Mouse (Mus musculus) 416B (cell line): ENCODE measurements around the gene Fbxw10.

Source experiments
- DNase-seq: peaks from one replicate; pipeline ENCODE4 v3.0.0; 2011; ENCODE audit warnings: low read depth

Fbxw10 gene

DNA sequence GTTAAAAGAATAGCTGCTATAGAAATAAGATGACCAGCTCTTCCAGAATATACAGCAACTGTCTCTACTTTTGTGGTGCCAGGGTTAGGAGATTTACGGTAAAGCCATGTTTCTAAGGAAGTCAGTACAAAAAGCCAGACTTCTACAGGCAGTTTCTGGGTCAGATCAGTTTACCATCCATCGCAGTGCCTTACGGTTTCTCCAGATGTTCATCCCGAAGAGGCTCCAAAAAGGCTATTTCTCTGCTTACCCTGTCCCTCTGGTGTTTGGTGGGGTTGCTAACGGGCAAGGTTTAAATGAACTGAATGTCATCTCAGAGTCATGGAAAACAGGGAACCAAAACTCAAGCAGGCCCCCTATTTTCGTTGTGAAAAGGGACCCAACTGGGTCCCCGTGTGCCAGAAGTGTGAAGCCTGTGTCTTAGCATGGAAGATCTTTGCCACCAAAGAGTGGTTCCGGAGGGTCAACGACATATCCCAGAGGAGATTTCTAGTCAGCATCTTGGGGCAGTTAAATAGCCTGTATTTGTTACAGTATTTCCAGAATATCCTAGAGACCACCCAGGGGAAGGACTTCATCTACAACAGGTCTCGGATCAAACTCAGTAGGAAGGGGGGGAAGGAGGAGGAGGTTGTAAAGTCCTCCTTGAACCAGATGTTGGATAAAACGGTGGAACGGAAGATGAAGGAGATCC, at the start of gene Fbxw10:
TSS of gene Fbxw10 (plus strand) at position 109 of the 694 bp plus-strand sequence.
- DNase-seq: peak; percentile 66

DNA sequence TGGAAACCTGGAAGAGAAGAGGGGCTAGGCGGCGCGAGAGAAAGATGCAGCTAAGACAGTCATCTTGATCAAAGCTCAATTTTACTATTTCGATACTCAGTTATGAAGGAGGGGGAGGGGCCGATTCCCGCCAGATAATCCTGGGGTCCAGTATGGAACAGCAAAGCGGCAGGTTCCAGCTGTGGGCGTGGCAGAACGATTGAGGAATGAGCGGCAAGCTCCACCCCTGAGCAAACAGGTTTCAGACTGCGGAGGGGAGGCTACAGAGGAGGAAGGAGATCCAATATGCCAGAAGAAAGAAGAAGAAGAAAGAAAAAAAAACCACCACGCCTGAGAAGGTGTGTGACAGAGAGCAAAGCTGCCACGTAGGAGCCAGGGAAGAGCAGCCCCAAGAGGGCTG, 42.8 kb upstream of the Fbxw10 start:
- no peak for DNase-seq

DNA sequence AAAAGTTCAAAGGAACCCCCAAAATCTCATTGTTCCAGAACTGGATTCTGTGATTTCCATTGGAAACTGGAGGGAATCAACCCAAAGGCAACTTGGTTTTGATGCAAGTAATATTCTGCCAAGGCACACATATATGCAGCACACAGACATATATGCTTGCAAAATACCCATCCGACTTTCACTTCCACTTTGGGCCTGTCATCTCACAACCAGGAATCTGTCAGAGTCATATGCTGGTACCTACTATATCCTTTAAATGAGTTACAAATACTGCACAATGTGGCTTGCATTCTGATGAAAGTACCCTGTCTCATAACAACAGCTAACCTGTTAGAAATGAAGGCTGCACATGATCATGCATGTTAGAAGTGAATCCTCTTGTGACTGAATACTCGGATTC, 38.9 kb upstream of the Fbxw10 start:
- no peak for DNase-seq

DNA sequence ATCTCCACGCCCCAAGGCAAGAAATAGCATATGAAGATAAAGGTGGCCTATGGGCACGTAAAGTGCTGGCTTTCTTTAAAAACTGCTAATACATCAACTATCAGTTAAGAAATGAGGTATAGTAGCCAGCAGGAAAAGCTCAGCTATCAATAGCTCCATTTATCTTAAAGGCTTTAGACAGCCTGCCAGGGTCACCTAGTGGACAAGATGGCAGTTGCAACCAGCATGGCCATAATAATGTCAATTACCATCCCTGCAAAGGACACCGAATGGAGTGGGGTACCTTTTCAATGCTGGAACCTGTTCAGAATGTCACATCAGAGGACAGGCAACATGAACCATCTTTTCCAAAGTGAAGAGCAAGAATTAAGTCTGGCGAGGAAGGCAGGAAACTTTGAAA, 37.7 kb upstream of the Fbxw10 start:
- peak; percentile 56 for DNase-seq

DNA sequence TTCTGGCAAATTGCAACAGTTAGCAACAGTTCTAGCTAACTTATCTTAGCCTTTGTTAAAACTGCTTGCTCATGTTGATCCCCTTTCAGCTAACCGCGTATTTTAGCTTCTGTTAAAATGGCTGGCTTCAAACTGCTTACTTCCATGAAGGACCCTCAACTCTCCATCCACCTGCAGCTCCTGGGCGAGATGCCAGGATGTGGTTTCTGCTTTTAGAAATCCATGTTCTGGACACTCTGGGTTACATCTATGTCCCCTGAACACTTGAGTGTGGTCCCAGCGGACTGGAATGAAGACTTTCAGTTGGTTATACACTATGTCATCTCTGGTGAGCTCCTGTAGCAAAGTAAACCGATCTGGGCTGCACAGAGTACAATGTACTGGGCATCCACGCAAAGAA, 34.6 kb upstream of the Fbxw10 start:
- DNase-seq: peak; percentile 23

DNA sequence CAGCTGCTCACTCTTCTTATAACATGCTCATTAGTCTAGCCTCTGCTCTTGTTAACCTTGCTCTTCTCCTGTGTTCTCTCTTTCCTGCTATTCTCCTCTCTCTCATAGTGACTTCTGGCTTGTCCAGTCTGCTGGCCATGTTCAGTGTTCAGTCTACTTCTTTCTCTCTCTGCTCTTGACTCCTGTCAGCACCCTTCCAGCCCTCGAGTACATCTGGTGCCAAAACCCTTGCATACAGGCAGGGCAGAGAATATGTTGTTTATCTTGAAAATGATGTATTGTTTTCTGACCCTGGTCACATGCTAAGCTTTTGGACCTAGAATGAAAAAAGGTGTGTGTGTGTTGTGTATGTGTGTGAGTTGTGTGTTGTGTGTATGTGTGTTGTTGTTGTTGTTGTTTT, 33.4 kb upstream of the Fbxw10 start:
- no peak for DNase-seq

DNA sequence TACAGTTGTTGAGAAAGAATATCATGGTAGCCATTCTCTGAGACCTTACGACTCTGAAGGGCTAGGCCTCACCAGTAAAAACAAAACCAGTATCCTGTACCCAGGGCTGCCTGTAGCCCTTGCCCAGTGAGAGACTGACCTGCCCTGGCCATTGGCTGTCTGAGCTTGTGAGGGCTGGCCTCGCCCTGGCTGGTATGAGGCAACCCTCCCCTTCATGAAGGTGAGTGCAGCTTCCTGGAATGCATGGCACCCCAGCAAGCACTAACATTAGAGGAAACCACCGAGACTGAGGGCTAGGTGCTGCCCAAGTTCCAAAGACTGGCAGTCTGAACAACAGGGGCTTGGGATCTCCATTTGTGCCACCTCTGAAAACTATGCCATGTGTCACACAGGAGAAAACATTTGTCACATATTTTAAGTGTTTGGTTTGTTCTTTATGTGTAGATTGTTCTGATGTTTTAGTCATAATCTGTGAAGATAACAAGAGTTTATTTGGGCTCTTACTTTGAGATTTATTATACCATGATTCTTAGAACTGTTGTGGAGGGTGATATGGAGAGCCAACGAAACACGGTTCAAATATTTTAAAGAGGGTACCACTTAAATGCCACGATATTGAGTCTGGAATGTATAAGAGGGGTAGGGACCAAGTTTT, 32.8 kb upstream of the Fbxw10 start:
- peak; percentile 46 for DNase-seq

DNA sequence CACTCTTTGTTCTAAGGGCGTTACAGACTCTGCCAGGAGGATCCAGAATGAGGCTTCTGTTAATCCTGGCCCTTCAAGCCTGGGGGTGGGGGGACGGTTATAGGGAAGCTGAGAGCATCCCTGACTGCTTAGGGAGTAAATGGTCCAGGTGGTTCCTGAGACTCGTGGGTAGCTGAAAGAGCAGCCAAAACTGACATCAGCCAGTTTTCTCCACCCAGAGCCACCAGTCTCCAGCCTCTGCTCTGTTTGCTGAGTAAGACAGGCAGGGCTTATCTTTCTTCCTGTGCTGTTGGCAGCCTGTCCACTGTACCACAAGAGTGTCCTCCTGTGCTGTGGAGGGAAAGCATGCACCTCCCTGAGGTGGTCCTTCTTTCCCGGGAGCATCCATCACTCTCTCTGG, 32.2 kb upstream of the Fbxw10 start:
- DNase-seq: peak; percentile 88

DNA sequence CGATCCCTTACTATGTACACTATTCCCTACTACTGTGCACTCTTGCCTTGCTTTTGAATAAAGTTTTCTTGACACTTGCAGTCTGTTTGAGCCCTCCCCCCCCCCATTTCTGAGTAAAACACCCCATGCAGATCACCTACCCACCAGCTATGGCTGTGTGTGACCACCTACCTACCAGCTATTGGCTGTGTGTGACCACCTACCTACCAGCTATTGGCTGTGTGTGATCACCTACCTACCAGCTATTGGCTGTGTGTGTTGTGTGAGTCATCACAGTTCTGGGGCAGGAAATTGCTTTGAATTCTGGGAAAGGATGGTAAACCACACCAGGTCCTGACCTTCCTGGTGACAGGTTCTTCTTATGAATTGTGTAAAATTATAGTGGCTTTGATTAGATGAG, 31.4 kb upstream of the Fbxw10 start:
- peak; percentile 95 for DNase-seq

DNA sequence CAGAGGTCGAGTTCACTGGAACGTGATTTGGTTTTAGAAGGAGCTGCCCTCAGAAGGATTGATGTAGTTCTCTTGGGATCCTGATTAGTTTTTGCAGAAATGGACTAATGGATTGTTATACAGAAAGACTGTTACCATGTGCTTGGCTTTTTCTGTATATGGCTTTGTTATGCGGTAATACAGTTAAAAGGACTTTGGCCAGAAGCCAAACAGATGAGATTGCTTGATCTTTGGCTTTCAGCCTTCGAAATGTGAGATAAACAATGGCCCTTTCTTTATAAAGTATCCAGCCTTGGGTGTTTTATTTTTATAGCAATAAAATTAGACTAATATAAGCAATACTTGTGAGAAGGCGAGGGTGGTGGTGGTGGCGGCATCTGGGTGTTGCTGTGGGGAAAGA, 30.3 kb upstream of the Fbxw10 start:
- peak; percentile 48 for DNase-seq

DNA sequence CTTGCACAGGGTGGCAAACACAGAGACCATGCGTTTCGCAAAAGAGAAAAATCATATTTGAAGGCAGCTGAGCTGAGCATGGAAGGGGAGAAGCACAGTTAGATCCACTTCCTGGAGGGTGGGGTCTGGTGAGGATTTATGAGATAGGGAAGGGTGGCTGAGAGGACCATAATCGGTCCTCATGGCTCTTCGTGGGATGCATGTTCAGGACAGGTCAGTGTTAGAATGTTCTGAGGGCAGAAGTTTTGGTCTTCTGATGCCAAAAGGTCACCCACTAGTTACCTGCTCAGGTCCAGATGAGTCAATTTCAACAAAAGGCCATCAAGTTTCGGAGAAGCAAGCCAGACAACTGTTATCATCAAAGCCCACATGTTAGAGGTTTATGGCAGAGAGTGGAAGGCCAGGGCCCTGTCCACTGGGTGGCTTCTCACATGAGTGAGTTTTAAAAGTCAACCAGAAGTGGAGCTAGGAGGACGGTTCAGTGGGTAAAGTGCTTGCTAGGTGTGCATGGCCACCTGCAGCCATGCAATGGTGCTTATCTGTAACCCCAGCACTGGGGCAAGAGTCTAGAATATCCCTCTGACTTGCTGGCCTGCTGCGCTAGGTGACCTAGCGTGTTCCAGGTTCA, 27.7 kb upstream of the Fbxw10 start:
- DNase-seq: peak; percentile 56

DNA sequence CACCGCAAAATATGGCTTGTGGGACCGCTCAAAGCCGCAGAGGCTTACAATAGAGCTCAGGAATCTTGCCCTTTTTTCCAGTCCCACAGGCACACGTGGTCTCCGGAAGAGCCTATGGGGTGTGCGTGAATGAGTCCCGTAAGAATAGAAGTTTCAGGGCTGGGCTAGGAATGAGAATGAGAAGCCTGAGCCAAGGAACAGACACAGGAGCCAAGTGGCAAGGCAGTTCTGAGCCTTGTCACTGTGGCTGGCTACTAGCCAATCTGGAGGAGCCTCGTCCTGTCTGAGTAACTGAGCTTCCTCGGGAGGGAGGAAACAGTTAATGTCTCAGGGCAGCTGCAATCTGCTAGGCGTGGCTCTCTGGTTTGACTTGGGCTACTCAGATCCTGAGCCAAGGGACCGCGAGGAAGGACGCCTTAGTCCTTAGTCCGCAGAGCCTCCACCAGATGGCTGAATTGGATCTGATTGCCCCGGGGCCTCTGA, 26.8 kb upstream of the Fbxw10 start, which contains the start of gene Trim16:
TSS of gene Trim16 (plus strand) at position 173 of the 483 bp plus-strand sequence.
- peak; percentile 99 for DNase-seq

DNA sequence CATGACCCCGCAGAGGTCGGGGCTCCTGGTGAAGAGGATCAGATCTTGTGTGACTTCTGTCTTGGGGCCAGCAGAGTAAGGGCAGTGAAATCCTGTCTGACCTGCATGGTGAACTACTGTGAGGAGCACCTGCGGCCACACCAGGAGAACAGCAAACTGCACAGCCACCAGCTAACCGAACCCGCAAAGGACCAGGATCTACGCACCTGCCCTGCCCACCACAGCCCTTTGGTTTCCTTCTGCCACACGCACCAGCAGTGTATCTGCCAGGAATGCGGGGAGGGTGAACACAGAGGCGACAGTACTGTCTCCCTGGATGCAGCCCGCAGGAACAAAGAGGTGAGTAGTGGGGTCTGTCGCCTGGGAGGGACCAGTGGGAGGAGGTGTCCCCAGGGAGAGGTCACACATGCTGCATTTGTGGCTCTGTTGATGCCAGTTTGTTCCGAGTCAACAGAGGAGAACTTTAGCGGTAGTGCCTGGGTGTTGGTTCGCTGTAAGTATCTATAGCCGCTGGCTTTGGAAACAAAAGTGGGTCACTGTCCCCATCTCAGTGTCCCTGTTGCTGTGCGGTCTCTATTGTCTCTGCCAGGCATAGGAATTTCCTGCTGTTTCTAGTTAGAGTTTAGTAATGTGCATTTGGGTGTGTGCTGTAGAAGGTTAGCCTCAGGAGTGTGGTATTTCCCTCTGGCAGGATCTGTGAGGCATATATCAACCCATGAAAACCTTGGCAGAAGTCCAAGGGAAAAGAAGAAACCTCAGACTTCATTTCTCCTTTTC, 26.0 kb upstream of the Fbxw10 start:
- peak; percentile 78 for DNase-seq

DNA sequence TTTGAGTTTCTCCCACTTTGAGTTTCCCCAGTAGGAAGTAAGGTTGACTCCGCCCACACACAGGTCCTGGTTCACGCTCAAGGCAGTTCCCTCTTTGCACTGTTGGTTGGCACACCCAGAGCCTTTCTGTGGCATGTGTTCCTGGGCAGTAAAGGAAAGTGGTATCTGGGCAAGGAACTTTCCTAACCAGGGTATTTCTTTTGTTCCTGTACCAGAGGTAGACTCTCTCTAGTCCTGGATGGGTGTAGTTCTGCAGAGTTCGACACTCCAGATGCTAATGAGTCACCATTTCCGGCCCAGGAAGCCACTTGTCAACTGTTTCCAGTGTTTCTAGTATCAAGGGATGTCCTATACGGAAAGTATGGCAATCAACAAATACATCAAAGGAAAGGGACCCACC, 25.0 kb upstream of the Fbxw10 start:
- DNase-seq: peak; percentile 92

DNA sequence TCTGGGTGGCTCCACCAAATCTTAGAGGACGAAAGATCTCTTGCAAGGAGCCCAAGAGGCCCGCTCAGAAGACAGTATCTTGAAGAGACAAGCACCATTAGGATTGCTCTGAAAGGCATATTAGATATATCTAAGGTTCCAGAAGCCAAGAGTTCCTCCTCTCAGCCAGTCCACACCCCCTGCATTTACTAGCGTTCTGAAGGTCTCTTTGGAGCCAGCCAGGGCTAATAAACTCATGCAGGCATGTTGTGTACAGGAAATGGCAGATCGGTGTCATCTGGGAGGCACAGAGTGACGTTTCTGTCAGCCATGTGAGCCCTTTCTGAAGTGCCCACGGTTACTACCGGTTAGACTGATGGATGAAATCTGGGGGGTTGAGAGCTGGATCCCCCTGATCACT, 22.7 kb upstream of the Fbxw10 start:
- no peak for DNase-seq

DNA sequence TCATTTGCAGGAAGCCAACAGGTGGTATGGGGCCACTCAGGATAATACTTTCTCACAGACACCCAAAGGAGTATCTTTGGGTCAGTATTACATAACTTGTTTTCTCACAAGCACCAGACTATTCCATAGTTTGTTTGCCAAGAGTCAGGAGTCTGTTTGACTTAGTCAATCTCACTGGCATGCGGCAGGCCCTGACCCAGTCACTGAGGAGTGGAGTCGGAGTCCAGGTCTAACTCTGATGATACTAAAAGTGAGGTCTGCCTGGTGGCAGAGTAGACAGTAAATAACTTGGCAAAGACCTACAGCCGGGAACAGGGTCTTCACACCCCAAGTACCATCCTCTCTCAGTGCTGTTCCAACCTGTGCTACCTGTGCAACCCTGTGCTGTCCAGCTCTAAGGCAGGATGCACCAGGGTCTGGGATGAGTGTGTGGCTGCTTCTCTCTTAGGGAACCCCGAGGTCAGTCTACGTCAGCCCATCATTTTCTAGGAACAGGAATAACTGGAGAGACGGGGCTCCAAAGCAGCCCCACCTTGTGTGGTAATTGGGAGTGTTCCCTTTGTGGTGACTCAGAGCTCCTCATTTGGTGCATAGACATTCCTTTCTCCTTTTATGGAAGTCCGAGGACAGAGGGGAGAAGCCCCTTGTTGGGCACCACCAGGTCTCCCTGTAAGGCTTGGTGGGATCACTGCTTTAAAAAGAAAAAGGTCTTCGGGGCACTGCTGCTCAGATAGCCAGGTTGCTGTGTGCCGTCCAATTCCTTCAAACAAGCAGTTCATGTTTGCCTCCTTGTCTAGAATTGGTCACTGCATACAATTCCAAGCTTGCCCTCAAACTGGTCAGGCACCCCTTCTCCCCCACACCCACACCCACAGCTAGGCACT, 21.4 kb upstream of the Fbxw10 start:
- no peak for DNase-seq

DNA sequence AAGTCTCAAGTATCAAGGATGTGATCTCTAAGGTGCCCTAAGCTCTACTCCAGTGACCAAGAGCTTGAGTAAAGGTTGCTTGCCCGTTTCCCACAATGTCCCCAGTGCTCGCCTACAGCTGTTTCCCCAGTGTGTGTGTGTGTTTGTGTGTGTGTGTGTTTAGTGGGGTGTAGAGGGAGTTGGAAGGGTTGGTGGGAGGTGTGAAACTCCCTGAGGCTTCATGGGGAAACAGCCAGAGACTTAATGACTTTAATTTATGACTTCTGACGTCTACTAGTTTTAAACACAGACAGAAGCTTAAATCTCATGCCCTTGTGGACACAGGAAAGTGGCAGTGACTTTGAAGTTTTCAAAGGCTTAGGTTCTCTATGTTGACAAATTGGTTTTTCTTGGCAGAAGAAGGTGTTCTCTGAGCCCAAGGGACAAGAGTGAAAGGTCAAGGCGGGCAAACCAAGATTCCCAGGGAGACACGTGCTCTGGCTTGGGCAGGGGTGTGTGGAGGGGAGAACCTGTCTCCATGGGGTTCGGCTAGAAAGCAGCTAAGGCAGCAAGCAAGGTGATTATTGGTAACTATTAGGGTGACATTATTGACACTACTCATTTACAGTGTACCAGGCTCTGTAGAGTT, 20.6 kb upstream of the Fbxw10 start:
- no peak for DNase-seq

DNA sequence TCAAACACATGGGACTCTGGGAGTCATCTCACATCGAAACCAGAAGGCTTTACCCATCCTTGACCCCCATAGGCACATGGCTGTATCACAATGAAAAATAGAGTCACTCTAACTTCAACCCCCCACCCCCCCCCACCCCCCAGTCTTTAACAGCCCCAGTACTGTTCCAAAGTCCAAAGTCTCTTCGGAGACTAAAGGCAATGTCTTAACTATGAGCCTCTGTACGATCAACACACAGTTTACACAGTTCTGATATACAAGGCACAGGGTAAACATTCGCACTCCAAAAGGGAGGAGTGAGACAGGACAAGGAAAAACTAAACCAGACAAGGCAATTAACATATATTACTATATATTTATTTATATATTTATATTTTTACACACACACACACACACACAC, 19.7 kb upstream of the Fbxw10 start:
- DNase-seq: no peak

DNA sequence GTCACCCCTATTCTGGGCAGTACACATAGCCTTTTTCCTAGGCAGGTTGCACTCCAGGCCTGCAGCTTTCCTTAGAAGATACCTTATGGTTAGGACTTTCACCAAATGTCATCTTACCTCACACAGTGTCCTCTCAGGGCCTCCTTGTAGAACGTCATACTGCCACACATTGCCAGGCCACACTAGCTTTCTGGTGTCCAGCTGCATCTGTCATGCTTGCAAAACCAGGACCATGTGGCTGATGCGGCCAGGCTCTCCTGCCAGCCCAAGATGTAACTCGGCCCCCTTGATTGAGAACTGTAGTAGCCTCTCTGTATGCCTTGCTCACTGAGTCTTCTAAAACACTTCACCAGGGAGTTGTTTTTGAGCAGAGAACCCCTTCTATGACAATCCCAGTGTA, 19.0 kb upstream of the Fbxw10 start:
- DNase-seq: no peak

DNA sequence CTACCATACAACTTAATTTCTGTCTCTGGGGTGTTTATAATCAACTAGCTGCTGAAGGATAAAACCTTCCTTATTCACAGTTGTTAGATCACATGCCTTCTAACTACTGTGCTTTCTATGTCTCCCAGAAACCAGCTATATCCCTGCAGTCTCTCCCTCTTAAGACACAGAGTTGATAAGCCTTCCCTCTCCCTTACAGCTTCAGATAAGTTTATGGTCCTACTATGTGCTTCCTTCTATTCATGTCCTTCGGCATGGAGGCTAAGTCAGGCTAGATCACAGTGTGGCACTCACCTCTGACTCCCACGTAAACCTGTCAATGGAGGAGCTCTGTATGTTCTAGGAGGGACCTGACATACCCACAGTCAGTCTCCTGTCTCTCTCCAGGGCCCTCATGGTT, 16.5 kb upstream of the Fbxw10 start:
- no peak for DNase-seq

DNA sequence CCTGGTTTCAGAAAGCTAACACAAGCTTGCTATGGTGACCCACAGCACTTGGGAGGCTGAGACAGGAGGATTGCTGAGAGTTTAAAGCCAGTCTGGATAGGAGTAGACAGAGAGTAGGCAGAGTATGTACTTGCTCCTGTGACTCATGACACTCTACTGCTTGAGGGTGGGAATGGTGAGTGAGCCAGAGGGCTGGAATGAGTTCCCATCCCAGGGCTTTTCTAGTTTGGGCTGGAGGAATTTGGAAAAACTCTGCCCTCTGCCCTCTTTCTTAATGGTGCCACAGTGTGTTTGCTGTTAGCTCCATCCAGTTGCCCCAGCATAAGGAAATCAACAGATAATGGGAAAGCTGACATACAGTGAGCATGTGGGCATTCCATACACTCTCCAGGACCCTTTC, 15.0 kb upstream of the Fbxw10 start:
- no peak for DNase-seq
